Mouse (Mus musculus): ENCODE measurements around the gene Cilp2. TPM values are rescaled to one million over a fixed set of nuclear protein-coding genes. Genes with fewer than 3 reads are reported as not detected.

The Cilp2 gene
- not detected in 3 replicates for total RNA-seq (2017)

DNA sequence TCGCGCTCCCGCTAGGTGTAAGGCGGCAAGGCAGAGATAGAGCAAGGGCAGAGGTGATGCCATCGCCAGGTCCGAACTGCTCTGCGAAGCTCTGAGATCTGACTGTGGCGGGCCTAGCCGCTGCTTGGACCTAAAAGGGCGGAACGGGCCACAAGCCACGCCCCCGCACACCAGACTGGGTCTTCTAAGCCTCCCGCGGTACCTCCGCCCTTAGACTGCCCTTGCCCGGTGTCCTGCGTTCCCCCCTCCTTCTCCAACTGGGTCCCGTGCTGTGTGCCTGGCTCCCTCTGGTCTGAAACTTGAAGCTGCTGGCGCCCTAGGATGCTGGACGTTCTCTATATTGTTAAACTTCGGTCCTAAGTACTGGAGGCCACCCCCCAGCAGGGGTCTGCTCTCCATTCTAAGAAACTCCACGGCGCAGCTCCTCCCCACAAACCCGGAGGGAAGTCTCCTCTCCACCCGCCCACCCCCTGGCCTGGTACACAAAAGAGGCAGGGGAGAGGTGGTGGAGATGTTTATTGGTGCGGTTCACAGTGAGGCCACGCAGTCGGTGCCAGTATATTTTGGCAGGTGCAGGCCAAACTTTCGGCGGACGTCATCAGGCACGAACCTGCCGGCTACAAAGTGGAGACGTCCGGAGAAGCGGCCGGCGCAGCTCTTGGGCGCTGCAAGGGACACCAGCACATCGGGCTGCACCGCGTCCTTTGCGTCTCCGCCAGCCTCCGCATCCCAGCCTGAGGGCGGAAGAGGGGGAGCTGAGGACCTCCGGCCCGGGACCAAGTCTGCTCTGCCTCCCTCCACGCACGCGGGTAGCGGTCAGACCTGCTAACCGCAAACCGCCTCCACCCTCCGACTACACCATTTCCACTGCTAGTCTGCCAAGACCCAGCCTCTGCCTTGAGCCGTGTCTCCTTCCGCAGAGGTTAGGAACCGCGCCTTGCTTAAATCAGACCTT lies at the start of gene Cilp2:
Gene Cilp2, minus strand, starts transcription at position 399 of the 955 bp plus-strand sequence.
- ATAC-seq (replicated peaks; ENCODE audit: insufficient number of reproducible peaks, low FRiP score, low TSS enrichment, poor library complexity, severe bottlenecking): 0 out of 2 replicates have a peak, but pooled peaks have one; percentile 16

DNA sequence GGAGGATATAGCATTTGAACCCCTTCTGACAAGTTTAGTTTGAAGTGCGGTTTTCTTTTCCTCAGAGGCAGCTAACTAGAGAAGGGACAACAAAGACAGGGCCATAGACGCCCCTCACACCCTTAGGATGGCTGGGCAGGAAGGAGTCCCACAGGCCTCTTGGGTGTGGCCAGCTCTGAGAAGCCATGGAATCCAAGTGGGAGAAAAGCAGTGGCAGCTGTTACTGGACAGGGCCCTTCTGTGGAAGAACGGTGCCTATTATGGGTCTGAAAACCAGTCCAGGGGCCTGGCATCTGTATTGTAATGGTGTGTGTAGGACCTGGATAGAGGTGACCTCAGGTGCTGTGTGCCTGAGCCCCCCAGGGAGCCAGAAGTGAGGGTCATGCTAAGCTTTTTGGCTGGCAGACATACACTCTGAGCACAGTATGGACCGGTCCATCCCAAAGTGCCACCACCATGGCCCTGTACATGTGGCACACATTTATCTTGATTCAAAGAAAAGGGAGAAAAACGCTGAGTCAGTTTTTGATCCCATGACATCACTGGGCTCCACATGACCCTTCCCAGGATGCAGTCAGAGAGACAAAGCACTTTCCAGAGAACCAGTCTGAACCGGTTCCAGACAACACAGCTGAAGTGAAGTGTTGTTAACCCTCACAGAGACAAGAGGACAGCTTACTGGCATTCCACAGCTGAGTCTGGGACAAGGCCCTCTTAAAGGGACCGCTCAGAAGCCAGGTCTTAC lies 48.7 kb upstream of the Cilp2 start:
- ATAC-seq (replicated peaks; ENCODE audit: insufficient number of reproducible peaks, low FRiP score, low TSS enrichment, poor library complexity, severe bottlenecking): no peak

DNA sequence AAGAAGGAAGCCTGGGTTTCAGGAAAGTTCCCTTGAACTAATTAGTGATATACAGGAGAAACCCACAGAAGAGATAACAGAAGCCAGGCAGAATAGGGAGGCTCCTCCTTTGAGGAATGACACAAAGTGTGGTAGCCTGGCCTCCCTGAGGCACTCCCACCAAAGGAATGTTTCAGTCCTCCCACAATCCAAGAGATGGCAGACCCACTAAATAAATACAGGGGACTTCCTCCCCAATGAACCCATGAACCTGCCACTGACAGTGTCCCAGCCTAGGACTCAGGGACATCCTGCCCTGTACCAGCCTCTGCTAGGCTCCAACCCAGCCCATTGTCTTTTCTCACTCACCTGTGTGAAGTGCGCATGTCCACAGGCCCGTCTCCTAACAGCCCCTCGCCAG lies 47.9 kb upstream of the Cilp2 start:
- no peak for ATAC-seq (replicated peaks; ENCODE audit: insufficient number of reproducible peaks, low FRiP score, low TSS enrichment, poor library complexity, severe bottlenecking)

DNA sequence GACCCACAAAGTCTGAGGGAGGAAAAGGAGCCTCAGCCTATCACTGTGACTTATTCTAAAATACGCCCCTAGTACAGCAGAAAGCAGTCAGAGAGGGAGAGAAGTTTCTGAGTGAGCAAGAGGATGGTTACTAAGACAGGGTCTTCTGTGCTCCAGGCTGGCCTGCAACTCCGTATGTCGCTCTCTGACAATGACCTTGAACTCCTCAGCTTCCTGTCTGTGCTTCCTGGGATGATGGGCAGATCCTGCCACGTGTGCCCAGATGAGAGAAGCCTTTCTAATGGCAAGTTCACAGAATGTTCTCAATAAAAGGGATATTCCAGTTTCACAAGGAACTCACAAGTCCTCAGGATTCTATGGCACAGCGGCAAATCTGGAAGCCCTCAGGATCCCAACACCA lies 47.1 kb upstream of the Cilp2 start:
- no peak for ATAC-seq (replicated peaks; ENCODE audit: insufficient number of reproducible peaks, low FRiP score, low TSS enrichment, poor library complexity, severe bottlenecking)

DNA sequence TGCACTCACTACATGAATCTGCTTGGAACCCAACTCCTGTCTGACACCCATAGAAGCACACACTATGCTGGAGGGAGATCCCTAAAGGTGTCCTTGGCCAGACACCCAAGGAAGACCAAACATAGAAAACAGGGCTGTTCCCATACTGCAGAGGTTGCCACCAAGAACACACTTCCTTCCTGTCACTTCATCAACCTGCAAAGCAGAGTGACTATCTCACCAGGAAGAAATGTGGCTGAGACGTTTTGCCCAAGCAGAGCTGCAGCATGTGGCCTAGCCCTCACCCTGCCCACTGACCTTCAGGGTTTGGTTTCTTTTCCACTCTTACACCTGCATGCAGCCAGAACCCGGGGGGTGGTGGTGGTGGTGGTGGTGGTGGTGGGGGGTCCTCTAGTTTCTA lies 46.3 kb upstream of the Cilp2 start:
- ATAC-seq (replicated peaks; ENCODE audit: insufficient number of reproducible peaks, low FRiP score, low TSS enrichment, poor library complexity, severe bottlenecking): no peak

DNA sequence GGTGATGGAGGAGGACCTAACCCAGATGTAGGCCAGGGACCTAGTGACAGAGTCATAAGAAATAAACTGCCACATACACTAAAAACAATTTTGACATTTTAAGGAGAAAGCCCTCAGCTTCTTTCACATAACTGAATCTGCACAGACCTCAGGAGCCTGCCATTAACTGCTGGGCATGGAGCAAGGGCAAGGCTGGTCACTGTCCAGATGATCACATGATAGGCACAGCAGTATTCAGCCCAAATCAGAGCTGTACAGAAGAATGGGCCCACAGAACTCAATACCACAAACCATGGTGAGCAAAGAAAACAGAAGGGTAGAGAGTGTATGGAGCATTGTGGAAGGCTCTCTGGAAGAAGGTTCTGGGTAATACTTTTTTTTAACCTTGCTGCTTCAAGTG lies 39.4 kb upstream of the Cilp2 start:
- no peak for ATAC-seq (replicated peaks; ENCODE audit: insufficient number of reproducible peaks, low FRiP score, low TSS enrichment, poor library complexity, severe bottlenecking)

DNA sequence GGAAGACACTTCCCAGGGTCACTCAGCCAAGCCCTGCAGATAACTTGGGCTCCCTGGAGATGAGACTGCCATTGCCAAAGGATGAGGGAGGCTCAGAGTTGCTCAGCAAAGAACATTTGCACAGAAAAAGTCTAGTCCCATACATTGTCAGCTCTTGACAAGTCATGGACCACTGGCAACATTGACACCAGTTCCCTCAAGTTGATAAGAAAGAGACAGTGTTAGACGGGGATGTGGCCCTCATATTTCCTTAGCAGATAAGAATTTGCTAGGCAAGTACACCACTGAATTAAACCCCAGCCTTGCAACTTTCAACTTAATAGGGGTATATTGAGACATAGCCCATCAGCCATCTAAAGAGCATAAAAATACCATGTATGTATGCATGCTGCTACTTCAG lies 36.5 kb upstream of the Cilp2 start:
- ATAC-seq (replicated peaks; ENCODE audit: insufficient number of reproducible peaks, low FRiP score, low TSS enrichment, poor library complexity, severe bottlenecking): no peak

DNA sequence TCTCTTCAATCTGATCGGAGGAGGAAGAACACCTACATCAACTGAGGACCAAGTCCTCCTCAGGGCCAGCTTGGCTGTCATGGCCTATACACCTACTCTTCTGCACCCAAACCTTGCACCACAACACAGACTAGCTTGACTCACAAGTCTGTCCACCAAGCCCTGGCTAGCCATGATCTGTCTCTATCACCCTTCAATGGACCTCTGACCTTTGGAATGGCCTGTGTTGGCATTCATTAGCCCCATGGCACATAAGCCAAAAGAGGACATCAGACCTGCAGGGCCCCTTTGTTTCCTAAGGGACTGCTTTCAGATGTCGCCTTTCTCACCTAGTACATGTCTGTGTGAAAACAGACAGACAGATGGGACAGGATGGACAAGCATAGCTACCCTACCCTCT lies 33.7 kb upstream of the Cilp2 start:
- ATAC-seq (replicated peaks; ENCODE audit: insufficient number of reproducible peaks, low FRiP score, low TSS enrichment, poor library complexity, severe bottlenecking): no peak

DNA sequence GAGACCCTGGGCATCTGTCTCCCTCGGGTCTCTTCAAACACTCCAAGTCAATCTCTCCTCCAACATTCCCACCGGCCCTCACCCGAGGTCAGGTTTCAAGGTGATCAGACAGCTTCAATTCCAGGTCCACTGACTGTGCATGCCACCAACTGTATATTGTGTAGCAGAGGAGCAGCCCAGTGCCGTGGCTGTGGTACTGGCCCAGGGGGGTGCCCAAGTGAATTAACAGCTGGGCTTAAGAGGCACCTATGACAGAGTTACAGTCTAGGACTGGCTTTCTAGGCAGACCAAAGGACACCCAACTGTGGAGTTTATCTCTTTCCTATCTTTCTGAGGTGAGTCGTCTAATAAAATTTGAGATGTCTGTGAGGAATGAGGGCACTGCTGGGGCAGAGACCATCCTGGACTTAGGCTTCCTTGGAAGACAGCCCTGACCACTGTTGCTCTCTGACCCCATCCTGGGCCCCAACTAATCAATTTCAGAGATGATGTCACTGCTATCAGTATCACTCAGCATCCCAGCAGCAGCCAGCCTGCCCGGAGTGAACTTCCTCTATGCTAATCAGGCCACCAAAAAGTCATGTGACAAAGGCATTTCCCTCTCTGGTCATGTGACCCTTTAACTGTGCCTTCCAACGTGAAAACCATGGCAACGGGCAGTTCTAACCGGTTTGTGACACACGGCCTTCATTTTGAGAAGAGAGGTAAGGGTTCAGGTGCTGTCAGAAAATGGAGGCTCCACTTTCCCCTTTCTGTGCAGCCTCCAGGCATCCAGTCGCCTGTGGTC lies 32.6 kb upstream of the Cilp2 start:
- ATAC-seq (replicated peaks; ENCODE audit: insufficient number of reproducible peaks, low FRiP score, low TSS enrichment, poor library complexity, severe bottlenecking): peak; percentile 78

DNA sequence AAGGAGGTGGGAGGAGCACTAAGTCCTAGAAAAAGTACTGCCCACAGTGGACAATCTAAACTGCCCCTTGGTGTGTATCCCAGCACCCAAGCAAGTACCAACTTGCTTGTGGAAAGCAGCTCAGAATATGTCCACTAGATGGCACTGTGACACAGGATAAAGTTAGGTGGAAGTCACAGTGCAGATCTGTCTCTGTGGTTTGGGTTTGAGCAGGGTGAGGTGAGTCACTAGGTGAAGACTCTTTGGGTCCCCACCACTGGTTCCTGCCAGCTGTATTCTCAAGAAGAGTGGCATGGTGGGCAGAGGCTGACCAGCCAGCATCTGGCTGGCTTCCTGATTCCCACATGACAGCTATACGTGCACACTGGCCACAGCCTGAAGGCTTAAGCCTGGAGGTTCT lies 31.5 kb upstream of the Cilp2 start:
- ATAC-seq (replicated peaks; ENCODE audit: insufficient number of reproducible peaks, low FRiP score, low TSS enrichment, poor library complexity, severe bottlenecking): peak; percentile 65

DNA sequence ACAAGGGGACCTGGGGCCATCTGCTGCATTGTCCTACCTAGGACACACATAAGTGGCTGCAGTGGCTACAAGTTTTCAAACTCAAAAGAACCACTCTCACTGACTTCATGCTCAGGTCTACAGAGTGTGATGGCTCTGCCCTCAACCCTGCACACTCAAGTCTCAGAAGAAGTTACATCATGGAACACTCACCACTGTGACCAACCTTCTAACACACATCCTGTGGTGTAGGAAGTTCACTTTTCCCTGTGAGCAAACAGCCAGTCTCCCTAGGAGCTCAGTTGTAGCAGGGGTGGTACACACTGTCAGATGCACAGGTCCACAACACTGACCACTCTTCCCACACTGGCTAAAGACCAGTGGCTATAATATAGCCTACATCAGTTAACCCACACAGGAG lies 31.0 kb upstream of the Cilp2 start:
- ATAC-seq (replicated peaks; ENCODE audit: insufficient number of reproducible peaks, low FRiP score, low TSS enrichment, poor library complexity, severe bottlenecking): no peak

DNA sequence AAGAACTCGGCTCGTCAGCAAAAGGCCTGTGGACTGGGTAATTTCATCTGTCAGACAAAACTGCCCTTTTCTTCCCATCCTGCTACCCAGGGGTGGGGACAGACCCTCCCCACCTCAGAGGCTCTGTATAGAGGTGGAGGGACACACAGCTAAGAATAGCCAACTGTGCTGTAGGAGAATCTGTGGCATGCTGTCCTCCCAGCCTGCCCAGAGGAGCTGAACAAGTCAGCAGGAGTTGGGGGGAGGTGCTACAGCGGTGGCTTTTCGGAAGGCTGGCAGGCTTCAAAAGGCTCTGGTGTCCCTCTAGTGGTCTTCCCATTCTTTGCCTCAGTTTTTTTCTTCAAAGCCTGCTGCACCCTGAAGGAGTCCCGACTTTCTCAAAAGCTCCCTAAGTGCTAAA lies 28.3 kb upstream of the Cilp2 start:
- no peak for ATAC-seq (replicated peaks; ENCODE audit: insufficient number of reproducible peaks, low FRiP score, low TSS enrichment, poor library complexity, severe bottlenecking)

DNA sequence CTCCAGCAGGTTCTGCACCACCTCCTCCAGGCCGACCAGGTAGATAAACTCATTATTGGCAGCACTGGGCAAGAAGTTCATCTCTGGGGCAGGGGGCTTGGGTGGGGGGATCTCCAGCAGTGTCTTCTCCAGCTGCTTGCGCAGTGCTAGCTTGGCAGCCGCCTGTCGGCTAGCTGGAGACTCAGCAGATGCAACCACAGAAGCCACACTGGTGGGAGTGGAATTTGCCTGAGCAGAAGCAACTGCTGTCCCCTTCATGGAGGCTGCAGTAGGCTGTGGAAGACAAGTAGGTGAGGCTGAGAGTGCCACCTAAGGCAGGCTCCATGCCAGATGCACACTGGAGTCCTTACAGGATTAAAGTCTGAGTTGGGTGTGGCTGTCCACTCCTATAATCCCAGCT lies 27.0 kb upstream of the Cilp2 start:
- ATAC-seq (replicated peaks; ENCODE audit: insufficient number of reproducible peaks, low FRiP score, low TSS enrichment, poor library complexity, severe bottlenecking): no peak

DNA sequence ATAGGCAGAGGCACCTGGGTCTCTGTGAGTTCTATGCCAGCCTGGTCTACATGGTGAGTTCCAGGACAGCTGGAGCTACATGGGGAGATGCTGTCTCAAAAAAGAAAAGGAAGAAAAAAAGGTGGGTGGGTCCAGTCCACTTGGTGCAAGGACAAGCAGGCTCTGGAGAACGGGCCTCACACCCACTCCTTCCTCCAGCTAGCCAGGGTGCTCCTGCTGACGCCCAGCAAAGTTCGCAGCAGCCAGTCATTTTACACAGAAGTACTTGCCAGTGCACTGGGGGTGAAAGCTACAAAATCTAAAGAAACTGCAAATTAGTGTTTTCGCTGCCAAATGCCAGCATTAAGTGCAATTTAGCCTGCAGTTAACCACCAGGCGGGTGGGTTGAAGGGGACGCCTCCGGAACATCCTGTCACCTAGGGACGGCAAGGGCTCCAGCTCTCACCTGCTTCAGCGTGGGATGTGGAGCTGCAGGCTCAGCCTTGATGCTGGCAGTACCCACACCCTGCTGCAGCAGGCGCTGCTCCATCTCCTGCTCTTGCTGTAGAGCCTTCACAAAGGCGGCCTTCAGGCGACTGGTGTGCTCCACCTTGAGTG lies 25.1 kb upstream of the Cilp2 start:
- no peak for ATAC-seq (replicated peaks; ENCODE audit: insufficient number of reproducible peaks, low FRiP score, low TSS enrichment, poor library complexity, severe bottlenecking)

DNA sequence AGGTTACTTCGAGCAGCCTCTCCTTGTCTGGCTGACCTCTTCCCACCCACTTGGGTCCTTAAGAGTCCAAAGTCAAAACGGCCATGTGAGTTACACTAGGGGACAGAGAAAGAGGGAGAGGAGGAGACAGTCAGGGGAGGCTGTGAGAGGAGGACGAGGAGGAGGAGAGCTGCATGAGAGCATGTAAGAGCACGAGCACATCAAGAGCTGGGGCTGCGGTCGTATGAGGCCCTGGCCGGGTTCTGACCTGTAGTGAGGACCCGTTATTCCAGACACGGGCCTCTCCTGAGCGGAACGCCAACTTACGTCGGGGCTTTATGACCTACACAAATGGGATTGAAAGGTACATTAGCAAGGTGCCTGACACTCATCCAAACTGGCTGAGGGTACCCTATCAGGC lies 24.4 kb upstream of the Cilp2 start:
- no peak for ATAC-seq (replicated peaks; ENCODE audit: insufficient number of reproducible peaks, low FRiP score, low TSS enrichment, poor library complexity, severe bottlenecking)

DNA sequence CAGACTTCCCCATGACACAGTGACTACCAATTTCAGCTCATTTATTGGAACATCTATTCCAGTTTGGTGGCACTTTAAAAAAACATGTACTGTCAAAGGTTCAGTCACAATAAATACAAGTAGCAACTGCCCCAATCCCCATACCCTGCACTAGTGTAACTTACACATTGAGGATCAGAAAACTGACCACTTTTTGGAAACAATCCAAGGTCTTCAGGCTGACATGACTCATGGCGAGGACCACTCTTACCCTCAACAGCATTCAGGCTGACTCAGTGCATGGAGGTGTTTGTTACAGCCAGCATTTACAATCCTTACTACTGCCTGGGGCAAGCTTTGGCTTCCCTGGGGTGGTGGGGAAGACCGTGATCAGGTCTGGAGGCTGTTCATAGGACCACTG lies 19.6 kb upstream of the Cilp2 start:
- ATAC-seq (replicated peaks; ENCODE audit: insufficient number of reproducible peaks, low FRiP score, low TSS enrichment, poor library complexity, severe bottlenecking): no peak

DNA sequence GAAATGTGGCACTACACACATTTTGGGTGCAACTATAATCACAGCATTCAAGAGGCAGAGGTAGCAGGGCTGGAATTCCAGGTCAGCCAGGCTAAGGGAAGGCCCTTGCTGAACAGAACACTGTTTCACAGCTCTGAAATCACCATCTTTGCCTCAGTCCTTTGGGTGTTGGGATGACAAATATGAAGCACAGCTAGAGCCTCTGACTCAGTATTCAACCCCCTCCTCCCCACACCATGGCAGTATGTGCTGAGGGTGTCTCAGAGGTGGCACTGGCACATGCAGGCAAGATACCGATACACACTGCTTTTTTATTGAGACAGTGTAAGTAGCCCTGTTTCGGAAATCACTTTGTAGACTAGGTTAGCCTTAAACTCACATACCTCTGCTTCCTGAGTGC lies 18.8 kb upstream of the Cilp2 start:
- no peak for ATAC-seq (replicated peaks; ENCODE audit: insufficient number of reproducible peaks, low FRiP score, low TSS enrichment, poor library complexity, severe bottlenecking)

DNA sequence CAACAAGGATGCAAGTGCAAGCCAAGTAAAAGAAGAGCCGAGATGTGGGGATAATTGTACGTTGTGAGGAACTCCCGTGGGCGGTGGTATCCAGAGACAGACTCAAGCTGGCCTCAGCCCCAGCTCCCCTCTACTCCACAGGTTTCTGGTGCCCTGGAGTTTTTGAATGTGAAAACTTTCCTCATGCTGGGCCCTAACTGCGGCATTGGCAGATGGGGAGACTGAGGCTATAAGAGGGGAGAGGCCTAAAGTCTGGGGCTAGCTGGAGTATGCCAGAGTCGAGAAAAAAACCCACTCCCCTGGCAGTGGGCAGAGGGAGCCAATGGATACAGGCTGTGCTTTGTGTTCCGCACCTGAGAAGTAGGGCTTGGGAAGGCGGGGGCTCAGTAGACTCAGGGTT lies 16.6 kb upstream of the Cilp2 start:
- ATAC-seq (replicated peaks; ENCODE audit: insufficient number of reproducible peaks, low FRiP score, low TSS enrichment, poor library complexity, severe bottlenecking): no peak

DNA sequence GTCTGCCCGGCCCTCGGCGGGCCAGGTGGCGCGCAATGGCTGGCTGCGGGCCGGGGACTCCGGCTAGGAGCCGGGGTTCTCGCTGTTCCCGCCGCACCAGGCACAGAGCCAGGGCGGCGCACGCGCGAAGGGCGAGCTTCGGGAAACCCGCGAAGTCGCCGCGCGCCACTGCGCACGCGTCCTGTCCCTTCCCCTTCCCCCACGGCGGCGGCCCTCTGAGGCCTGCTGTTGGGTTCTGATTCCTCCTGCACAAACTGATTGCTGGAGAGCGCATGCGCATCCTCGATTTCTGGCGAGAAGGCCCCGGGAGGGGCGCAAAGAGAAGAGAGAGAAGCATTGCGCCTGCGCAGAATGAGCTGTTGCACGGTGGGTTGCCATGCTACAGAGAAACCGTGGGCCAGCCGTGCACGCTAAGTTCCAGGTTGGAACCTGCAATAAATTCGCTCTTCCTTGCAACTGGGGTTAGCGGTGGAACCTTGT lies 15.6 kb upstream of the Cilp2 start:
- ATAC-seq (replicated peaks; ENCODE audit: insufficient number of reproducible peaks, low FRiP score, low TSS enrichment, poor library complexity, severe bottlenecking): peak; percentile 71

All from monocyte, adult 5-6 weeks (primary cell).